Mouse (Mus musculus): ENCODE results near the gene 1700037H04Rik. TPM values are rescaled to one million over a fixed set of nuclear protein-coding genes. Genes with fewer than 3 reads are reported as not detected.

Gene 1700037H04Rik
- polyA plus RNA-seq, 1 experiment, result 75.2 TPM

- Histone ChIP-seq H3ac (ENCODE audit: control insufficient read depth, insufficient read length) (no peak overlapping the region), H3K4me2 (ENCODE audit: low read depth) (no peak overlapping the region), H3K4me3 (no peak overlapping the region), H3K27me3 (ENCODE audit: control insufficient read depth, insufficient read depth, insufficient read length) (no peaks in the 10 kb centered on the region), H3K79me2 (ENCODE audit: control insufficient read depth, insufficient read depth) (no peaks in the 10 kb centered on the region), H3K36me3 (ENCODE audit: control insufficient read depth, insufficient read depth) (no peaks in the 10 kb centered on the region)
- no peak for TF ChIP-seq CEBPB (IDR thresholded peaks at IDR 0.05; ENCODE audit: insufficient read depth, poor library complexity, severe bottlenecking)
- no peak for TF ChIP-seq MYOD1 (IDR thresholded peaks at IDR 0.05; ENCODE audit: control insufficient read depth in 1 of 3, insufficient read length in 2 of 3, low read depth in 2 of 3)
- no peak for TF ChIP-seq TCF3 (IDR thresholded peaks at IDR 0.05; ENCODE audit: insufficient read length, low read depth)
- no peak for TF ChIP-seq MAX (IDR thresholded peaks at IDR 0.05; ENCODE audit: low read depth)
- no peak for TF ChIP-seq POLR2AphosphoS2 (IDR thresholded peaks at IDR 0.05; ENCODE audit: insufficient read length, low read depth)
- TF ChIP-seq MYOG (IDR thresholded peaks at IDR 0.05; ENCODE audit: control insufficient read depth in 1 of 3, insufficient read depth in 1 of 3, insufficient read length in 2 of 3, low read depth in 2 of 3), result no peak
- no peak for TF ChIP-seq USF1 (IDR thresholded peaks at IDR 0.05; ENCODE audit: low read depth)
- TF ChIP-seq E2F4 (IDR thresholded peaks at IDR 0.05; ENCODE audit: insufficient read depth), result no peak
- TF ChIP-seq POLR2A (IDR thresholded peaks at IDR 0.05; ENCODE audit: insufficient read length, low read depth), result no peak
- TF ChIP-seq SRF (IDR thresholded peaks at IDR 0.05; ENCODE audit: control insufficient read depth, insufficient read length, low read depth), result no peak
- TF ChIP-seq REST (IDR thresholded peaks at IDR 0.05; ENCODE audit: insufficient read depth, insufficient read length), result no peak
- no peak for TF ChIP-seq TCF12 (IDR thresholded peaks at IDR 0.05; ENCODE audit: insufficient read depth, poor library complexity, severe bottlenecking)
Observed at GRCm38 (mm10) chr2:131167984-131168383, 8.1 kb upstream of the 1700037H04Rik start.

- Histone ChIP-seq H3ac (ENCODE audit: control insufficient read depth, insufficient read length) (no peak overlapping the region), H3K4me2 (ENCODE audit: low read depth) (no peak overlapping the region), H3K36me3 (ENCODE audit: control insufficient read depth, insufficient read depth) (no peaks in the 10 kb centered on the region), H3K79me2 (ENCODE audit: control insufficient read depth, insufficient read depth) (no peaks in the 10 kb centered on the region), H3K27me3 (ENCODE audit: control insufficient read depth, insufficient read depth, insufficient read length) (no peaks in the 10 kb centered on the region), H3K4me3 (no peak overlapping the region)
- TF ChIP-seq MYOG (IDR thresholded peaks at IDR 0.05; ENCODE audit: control insufficient read depth in 1 of 3, insufficient read depth in 1 of 3, insufficient read length in 2 of 3, low read depth in 2 of 3), result no peak
- no peak for TF ChIP-seq POLR2AphosphoS2 (IDR thresholded peaks at IDR 0.05; ENCODE audit: insufficient read length, low read depth)
- no peak for TF ChIP-seq USF1 (IDR thresholded peaks at IDR 0.05; ENCODE audit: low read depth)
- no peak for TF ChIP-seq E2F4 (IDR thresholded peaks at IDR 0.05; ENCODE audit: insufficient read depth)
- no peak for TF ChIP-seq POLR2A (IDR thresholded peaks at IDR 0.05; ENCODE audit: insufficient read length, low read depth)
- no peak for TF ChIP-seq SRF (IDR thresholded peaks at IDR 0.05; ENCODE audit: control insufficient read depth, insufficient read length, low read depth)
- TF ChIP-seq MAX (IDR thresholded peaks at IDR 0.05; ENCODE audit: low read depth), result no peak
- no peak for TF ChIP-seq CEBPB (IDR thresholded peaks at IDR 0.05; ENCODE audit: insufficient read depth, poor library complexity, severe bottlenecking)
- no peak for TF ChIP-seq MYOD1 (IDR thresholded peaks at IDR 0.05; ENCODE audit: control insufficient read depth in 1 of 3, insufficient read length in 2 of 3, low read depth in 2 of 3)
- no peak for TF ChIP-seq REST (IDR thresholded peaks at IDR 0.05; ENCODE audit: insufficient read depth, insufficient read length)
- TF ChIP-seq TCF3 (IDR thresholded peaks at IDR 0.05; ENCODE audit: insufficient read length, low read depth), result no peak
Observed at GRCm38 (mm10) chr2:131166172-131166571, 6.3 kb upstream of the 1700037H04Rik start.

GRCm38 (mm10) chr2:131163924-131164323, 4.0 kb upstream of the 1700037H04Rik start:
- Histone ChIP-seq H3ac (ENCODE audit: control insufficient read depth, insufficient read length) (no peak overlapping the region), H3K4me2 (ENCODE audit: low read depth) (no peak overlapping the region), H3K79me2 (ENCODE audit: control insufficient read depth, insufficient read depth) (peaks cover 6% of the 10 kb centered on the region), H3K36me3 (ENCODE audit: control insufficient read depth, insufficient read depth) (no peaks in the 10 kb centered on the region), H3K4me3 (no peak overlapping the region), H3K27me3 (ENCODE audit: control insufficient read depth, insufficient read depth, insufficient read length) (no peaks in the 10 kb centered on the region)
- TF ChIP-seq REST (IDR thresholded peaks at IDR 0.05; ENCODE audit: insufficient read depth, insufficient read length), result no peak
- TF ChIP-seq USF1 (IDR thresholded peaks at IDR 0.05; ENCODE audit: low read depth), result no peak
- TF ChIP-seq MYOG (IDR thresholded peaks at IDR 0.05; ENCODE audit: control insufficient read depth in 1 of 3, insufficient read depth in 1 of 3, insufficient read length in 2 of 3, low read depth in 2 of 3), result no peak
- no peak for TF ChIP-seq POLR2A (IDR thresholded peaks at IDR 0.05; ENCODE audit: insufficient read length, low read depth)
- no peak for TF ChIP-seq TCF3 (IDR thresholded peaks at IDR 0.05; ENCODE audit: insufficient read length, low read depth)
- TF ChIP-seq CEBPB (IDR thresholded peaks at IDR 0.05; ENCODE audit: insufficient read depth, poor library complexity, severe bottlenecking), result no peak
- no peak for TF ChIP-seq MAX (IDR thresholded peaks at IDR 0.05; ENCODE audit: low read depth)
- TF ChIP-seq POLR2AphosphoS2 (IDR thresholded peaks at IDR 0.05; ENCODE audit: insufficient read length, low read depth), result no peak
- no peak for TF ChIP-seq SRF (IDR thresholded peaks at IDR 0.05; ENCODE audit: control insufficient read depth, insufficient read length, low read depth)
- TF ChIP-seq E2F4 (IDR thresholded peaks at IDR 0.05; ENCODE audit: insufficient read depth), result no peak
- TF ChIP-seq MYOD1 (IDR thresholded peaks at IDR 0.05; ENCODE audit: control insufficient read depth in 1 of 3, insufficient read length in 2 of 3, low read depth in 2 of 3), result no peak
- TF ChIP-seq TCF12 (IDR thresholded peaks at IDR 0.05; ENCODE audit: insufficient read depth, poor library complexity, severe bottlenecking), result no peak

- no peak for TF ChIP-seq POLR2AphosphoS2 (IDR thresholded peaks at IDR 0.05; ENCODE audit: insufficient read length, low read depth)
- no peak for TF ChIP-seq SRF (IDR thresholded peaks at IDR 0.05; ENCODE audit: control insufficient read depth, insufficient read length, low read depth)
- TF ChIP-seq MAX (IDR thresholded peaks at IDR 0.05; ENCODE audit: low read depth), result no peak
- no peak for TF ChIP-seq E2F4 (IDR thresholded peaks at IDR 0.05; ENCODE audit: insufficient read depth)
- TF ChIP-seq POLR2A (IDR thresholded peaks at IDR 0.05; ENCODE audit: insufficient read length, low read depth), result no peak
- no peak for TF ChIP-seq USF1 (IDR thresholded peaks at IDR 0.05; ENCODE audit: low read depth)
- no peak for TF ChIP-seq TCF3 (IDR thresholded peaks at IDR 0.05; ENCODE audit: insufficient read length, low read depth)
- TF ChIP-seq CEBPB (IDR thresholded peaks at IDR 0.05; ENCODE audit: insufficient read depth, poor library complexity, severe bottlenecking), result no peak
- TF ChIP-seq MYOD1 (IDR thresholded peaks at IDR 0.05; ENCODE audit: control insufficient read depth in 1 of 3, insufficient read length in 2 of 3, low read depth in 2 of 3), result no peak
- TF ChIP-seq TCF12 (IDR thresholded peaks at IDR 0.05; ENCODE audit: insufficient read depth, poor library complexity, severe bottlenecking), result no peak
- TF ChIP-seq REST (IDR thresholded peaks at IDR 0.05; ENCODE audit: insufficient read depth, insufficient read length), result no peak
- TF ChIP-seq MYOG (IDR thresholded peaks at IDR 0.05; ENCODE audit: control insufficient read depth in 1 of 3, insufficient read depth in 1 of 3, insufficient read length in 2 of 3, low read depth in 2 of 3), result no peak
- H3K27me3 ChIP-seq (ENCODE audit: control insufficient read depth, insufficient read depth, insufficient read length), result no peaks in the 10 kb centered on the region
- H3K4me3 ChIP-seq, result peak overlapping the region; percentile 59
- no peaks in the 10 kb centered on the region for H3K36me3 ChIP-seq (ENCODE audit: control insufficient read depth, insufficient read depth)
- H3K79me2 ChIP-seq (ENCODE audit: control insufficient read depth, insufficient read depth), result peaks cover 11% of the 10 kb centered on the region
- peak overlapping the region; percentile 20 for H3ac ChIP-seq (ENCODE audit: control insufficient read depth, insufficient read length)
- H3K4me2 ChIP-seq (ENCODE audit: low read depth), result peak overlapping the region; percentile 95
Observed at GRCm38 (mm10) chr2:131160671-131161111, 810 bp upstream of the 1700037H04Rik start.

Data from myocyte (in vitro differentiated cells).